Mouse (Mus musculus) brain, embryonic 14.5 days (tissue): Measurements from ENCODE around the gene Hspa4.

Source experiments
- CTCF ChIP-seq: fragments of 200-500 bp; IDR thresholded peaks from 2 replicates; pipeline ENCODE4 v1.5.1; 2012; ENCODE audit warnings: inconsistent platforms, mild to moderate bottlenecking, moderate library complexity, borderline replicate concordance; ENCODE audit not compliant: insufficient read depth, insufficient read length; ENCODE audit errors: extremely low read depth
- POLR2A ChIP-seq: fragments of 200-500 bp; IDR thresholded peaks from 2 replicates; pipeline ENCODE4 v1.6.1; 2012; ENCODE audit warnings: mild to moderate bottlenecking, inconsistent platforms, borderline replicate concordance; ENCODE audit not compliant: poor library complexity, insufficient read depth, insufficient read length, severe bottlenecking; ENCODE audit errors: extremely low read depth

GRCm38 (mm10) chr11:53299551-53300329 lies 517 bp downstream of the Hspa4 start:
- TF ChIP-seq CTCF = no peak
- no peak for TF ChIP-seq POLR2A
